Mouse (Mus musculus): ENCODE results near the gene Inpp5e. TPM values are rescaled to one million over a fixed set of nuclear protein-coding genes. Genes with fewer than 3 reads are reported as not detected.

Inpp5e gene
- total RNA-seq (2017): 8.5 and 15.6 TPM in 2 replicates

DNA sequence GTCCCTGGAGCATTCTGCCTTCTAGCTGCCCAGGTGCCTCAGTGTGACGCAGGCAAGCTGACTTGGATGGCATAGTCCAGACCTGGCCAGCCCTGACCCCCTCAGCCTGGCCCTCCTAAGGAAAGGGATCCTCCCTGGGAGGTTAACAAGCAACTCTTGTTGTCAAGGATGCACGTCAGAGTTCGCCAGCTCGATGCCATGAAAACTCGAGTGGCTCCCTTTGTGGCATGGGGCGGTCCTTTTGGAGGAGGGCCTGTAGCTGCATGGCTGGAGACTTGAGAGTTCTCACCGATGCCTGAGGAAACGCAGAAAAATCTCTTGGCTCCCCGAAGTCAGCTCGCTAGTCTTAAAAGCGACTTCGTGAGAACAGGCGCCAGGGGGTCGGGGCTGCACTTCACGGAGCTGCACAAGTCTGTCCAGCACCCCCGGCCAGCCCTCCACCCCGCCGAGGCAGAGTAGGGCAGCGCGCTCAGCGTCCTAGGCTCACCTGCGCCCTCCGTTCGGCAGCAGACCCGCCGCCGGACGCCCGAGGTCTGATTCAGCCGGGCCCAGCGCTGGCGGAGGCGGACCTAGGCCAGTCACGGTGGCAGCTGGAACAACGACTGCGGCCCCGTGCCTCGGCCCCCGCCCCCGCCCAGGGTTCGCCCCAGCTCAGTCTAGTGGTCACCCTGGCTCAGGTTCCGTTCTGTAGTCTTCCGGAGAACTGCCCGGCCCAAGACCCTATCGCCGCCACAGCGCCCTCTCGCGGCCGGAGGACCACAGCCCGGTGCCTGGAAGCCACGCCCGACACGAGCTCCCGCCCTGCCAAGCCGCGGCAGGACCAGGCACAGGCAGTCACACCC is at the start of gene Inpp5e:
Gene Inpp5e (minus strand): TSS at position 689 of the 842 bp plus-strand sequence.
- ATAC-seq (replicated peaks; ENCODE audit: low read depth, poor library complexity, severe bottlenecking): peak; percentile 96

DNA sequence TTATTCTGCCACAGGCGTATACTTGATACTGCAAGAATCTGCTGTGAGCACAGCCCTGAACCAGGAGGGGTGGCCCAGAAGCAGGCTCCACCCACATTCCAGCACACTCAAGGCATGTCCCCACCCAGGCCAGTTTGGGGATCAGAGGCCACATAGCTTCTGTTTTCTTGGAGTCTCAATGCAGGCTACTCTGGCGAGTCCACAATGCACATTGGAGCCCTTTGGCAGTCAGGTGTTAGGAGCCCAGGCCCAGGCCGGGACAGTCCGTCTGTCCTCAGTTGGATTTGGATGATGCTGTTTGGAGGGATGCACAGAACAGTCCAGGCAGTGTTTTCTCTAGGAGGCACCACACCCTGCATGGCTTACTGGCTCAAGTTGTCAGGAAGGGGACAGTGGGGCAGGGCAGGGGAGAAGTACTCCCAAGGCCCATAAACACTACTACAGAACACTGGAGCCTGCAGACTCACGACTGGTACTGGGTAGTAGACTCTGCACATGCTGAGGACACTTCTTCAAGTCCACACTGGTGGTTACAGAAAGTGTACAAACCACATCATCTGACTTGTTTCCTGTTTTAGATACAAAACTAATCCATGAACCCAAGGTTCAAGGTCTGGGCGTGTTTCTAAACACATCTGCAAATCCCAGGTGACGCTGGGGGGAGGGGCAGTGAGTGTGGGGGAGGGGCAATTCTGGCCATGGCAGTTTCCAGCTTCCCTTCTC is 49.6 kb upstream of the Inpp5e start:
- no peak for ATAC-seq (replicated peaks; ENCODE audit: low read depth, poor library complexity, severe bottlenecking)

DNA sequence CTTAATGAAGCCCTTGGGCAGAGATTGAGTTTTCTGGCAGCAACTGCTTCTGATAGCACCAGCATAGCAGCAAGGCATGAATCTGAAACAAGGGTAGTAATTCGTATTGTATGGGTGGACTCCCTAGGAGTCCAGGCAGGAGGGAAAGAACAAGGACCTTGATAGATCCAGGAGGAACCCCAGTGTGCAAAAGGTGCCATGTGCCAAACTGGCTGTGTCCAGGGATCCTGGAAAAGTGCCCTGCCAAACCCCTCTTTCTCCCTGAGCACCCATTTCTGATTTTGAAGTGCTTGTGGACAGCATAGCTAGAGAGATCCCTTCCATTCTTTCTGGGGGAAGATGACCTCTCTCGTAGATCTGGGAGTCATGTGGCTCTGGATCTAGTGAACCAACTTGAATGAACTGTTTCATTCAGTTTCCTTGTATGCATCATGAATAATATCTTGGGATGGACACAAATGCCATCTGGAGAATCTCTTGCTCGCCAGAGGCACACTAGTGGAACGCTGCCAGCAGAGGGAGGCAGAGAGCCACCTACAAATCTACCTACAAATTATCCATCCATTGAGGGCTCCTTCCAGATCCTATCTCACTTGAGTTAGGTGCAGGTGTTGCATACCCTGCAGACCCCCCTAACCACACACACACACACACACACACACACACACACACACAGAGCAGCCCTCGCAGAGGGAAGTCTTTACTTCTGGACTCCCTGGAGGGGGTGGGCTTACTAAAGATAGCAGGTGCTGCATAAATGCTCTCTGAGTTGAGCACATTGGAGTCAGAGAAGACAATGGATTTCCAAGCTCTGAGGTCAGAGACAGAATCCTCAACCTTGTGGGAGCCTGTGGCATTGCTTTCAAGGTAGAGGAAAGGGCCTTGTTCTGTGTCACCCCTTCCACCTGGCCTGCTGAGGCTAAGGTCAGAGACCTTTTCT is 40.4 kb upstream of the Inpp5e start:
- ATAC-seq (replicated peaks; ENCODE audit: low read depth, poor library complexity, severe bottlenecking): no peak

DNA sequence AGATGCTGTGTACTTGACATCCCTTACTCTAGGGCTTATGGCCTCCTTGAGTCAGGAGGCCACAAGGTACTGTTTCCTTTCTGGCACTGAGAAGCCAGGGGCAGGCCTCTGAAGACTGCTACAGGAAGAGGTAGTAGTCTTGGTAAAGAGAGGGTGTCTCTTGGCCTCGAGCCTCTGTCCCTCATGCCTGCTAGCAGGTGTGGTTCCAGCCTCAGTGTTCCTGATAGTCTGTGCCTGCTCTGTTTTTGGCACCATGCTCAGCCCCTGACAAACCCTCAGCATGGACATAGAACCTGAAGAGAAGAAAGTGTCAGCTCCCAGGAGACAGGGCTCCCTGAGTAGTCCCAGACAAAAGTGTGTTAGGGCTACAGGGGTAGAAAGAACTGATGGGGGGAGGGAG is 38.4 kb upstream of the Inpp5e start:
- ATAC-seq (replicated peaks; ENCODE audit: low read depth, poor library complexity, severe bottlenecking): no peak

DNA sequence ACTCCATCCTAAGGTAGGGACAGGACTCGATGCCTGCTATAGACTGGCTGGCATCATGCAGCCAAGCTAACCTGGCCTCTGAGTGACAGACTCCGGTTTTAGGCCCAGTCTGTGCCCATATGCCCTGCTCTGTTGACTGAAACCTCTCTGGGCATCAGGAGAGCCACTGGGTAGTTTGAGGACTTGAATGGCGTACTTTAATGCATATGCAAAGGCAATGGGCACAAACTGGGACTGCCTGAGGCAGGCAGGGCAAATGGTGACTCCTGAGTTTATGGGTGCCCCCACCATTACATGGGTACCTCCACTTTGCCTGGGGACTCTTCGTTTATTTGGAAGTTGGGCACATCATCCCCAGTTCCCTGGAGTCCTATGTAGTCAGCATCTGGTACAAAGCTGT is 37.7 kb upstream of the Inpp5e start:
- no peak for ATAC-seq (replicated peaks; ENCODE audit: low read depth, poor library complexity, severe bottlenecking)

DNA sequence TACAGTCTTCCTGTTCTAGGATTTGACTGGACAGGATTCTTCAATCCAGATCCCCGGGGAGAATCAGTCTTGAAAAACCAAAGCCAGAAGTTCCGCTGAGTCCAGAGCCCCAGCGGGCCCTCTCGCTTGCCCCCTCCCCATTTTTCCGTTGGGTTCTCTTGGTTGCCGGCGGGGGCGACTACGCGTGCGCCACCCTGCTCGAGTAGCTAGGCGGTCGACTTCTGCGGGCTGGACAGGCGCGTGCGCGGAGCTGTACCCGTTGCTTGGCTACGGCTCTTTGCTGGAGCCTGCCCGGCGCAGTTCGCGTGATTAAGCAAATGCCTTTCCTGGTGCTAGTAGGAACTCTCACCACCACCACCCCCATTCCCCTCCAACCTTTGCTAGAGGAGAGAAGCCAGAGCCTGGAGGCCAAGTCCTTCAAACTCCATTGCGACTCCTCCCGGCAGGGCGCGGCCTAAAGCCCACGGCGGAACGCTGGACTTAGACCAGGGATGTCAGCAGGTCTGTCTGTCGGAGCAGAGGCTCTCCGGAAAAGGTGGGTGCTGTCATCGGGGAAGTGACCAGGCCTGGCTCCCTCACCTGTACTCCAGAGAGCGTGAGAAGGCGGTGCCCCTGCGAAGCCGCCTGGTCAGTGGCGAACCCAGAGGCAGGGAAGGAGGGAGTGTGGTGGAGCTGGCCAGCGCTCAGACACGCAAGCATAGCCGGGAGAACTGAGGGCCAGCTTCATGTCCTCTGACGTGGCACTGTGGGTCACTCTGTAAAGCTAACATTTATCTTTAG is 36.9 kb upstream of the Inpp5e start:
- peak; percentile 77 for ATAC-seq (replicated peaks; ENCODE audit: low read depth, poor library complexity, severe bottlenecking)

DNA sequence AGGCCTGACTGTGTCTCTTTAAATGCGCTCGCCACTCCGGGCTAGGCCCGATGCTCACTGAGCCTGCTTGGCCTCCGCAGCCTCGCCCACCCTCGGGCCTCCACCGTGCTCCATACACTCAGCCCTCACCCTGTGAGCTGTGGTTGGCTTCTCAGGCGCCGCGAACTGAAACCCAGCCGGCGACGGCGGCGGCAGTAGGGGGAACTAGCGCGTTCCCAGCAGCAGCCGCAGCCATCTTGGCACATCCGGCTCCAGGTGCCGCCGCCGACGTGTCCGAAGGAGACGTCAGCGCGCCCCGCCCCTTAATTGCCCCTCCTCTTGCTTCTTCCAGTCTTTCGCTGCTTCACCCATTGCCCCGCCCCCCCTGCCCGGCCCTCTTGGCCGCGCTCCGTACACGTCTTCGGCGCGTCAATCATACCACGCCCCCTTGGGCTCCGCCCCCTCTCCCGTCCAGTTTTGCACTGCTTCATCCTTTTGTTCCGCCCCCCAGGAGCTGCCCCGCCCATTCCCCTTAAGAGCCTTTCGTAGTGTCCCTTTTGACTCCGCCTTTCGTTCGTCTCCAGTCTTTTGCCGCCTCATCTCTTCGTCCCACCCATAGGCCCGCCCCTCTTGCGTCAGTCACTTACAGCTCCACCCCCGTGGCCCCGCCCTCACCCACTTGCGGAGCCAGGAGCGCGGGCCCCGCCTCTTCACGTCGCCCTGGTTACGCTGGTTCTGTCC is 36.1 kb upstream of the Inpp5e start, which contains the start of gene Sec16a:
Gene Sec16a (minus strand): TSS at position 271 of the 720 bp plus-strand sequence.
- ATAC-seq (replicated peaks; ENCODE audit: low read depth, poor library complexity, severe bottlenecking): peak; percentile 74

DNA sequence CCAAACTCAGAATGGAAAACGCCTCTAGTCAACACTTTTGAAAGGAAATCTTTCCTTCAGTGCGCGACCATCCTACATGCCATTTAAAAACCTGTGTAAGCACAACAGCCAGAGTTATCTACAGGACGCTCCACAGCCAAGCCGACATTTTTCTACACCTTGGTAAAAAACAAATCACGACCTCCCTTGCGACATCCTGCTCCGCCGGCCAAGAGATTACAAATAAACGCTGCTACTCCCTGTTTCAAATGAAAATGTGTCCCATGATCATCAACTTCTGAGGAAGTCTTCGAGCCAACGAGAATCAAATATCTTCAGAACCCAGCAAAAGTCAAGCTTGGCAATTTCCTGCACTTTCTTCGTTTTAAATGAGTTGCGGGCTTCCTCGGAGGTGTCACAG is 35.4 kb upstream of the Inpp5e start:
- no peak for ATAC-seq (replicated peaks; ENCODE audit: low read depth, poor library complexity, severe bottlenecking)

DNA sequence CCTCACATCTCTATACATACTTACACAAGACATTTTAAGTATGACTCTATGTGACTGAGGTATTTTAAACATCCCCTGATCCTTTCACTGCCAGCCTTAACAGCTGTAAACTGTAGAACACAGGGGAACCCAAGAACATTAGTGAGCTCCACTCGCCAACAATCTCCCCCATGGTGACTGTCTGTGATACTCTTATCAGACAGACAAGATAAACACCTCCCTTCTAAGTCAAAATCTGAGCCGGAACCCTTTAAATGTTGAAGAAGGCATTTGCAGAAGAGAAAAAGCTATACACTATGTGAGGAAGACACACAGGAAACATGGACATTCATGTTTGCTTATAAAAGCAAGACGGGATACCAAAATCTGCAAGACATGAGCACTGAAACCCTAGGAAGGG is 34.9 kb upstream of the Inpp5e start:
- ATAC-seq (replicated peaks; ENCODE audit: low read depth, poor library complexity, severe bottlenecking): no peak

DNA sequence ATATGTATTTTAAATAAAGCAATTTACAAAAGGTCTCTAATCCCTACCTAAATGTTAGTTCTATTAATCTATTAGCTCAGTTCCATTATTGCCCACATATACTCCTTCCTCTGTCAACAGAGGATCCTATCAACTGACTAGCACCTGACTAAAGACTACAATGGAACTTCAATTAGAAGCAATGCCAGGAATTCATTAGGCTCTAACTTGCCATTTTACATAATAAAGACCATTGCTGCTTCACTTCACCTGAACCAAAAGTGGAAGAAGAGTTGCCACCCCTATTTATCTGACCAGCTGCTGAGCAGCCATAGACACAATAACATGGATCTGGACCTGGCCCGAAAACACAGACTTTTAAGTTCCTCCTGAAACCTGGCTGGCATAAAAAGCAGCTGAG is 33.8 kb upstream of the Inpp5e start:
- no peak for ATAC-seq (replicated peaks; ENCODE audit: low read depth, poor library complexity, severe bottlenecking)

DNA sequence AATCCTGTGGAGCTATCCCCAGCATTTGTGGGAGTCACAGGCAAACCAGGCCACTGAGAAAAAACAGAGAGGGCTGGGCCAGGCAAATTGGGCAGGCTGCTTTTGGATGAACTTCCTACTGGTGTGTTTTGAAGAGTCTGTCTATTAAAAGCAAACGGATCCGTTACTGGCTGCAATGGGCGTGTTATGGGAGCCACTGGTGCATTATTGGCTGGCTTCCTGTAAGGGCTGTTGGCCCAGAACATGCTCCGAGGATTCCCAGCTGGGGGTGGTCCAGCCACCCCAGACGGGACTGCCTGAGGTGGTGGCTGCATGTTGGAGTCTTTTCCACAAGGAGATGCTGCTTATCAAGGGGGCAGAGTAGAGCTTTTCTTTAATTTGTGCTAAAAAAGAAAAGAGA is 32.7 kb upstream of the Inpp5e start:
- no peak for ATAC-seq (replicated peaks; ENCODE audit: low read depth, poor library complexity, severe bottlenecking)

DNA sequence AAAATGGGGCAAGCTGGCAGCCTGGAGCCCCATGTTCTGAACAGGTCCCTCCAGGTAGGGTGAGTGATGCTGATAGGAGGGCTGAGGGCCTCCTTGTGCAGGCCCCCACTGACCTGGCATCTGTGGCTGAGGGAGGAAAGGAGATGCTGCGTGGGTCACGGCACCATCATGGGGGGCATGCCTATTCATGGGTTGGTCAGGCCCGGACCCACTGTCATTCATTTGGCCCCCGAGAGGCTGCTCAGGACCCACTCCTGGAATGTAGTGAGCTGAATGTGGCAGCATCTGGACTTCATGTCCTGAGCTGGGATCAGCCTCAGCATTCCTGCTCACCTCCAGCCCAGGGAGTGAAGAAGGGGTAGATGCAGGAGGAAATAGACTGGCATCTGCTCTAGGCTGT is 32.3 kb upstream of the Inpp5e start:
- no peak for ATAC-seq (replicated peaks; ENCODE audit: low read depth, poor library complexity, severe bottlenecking)

DNA sequence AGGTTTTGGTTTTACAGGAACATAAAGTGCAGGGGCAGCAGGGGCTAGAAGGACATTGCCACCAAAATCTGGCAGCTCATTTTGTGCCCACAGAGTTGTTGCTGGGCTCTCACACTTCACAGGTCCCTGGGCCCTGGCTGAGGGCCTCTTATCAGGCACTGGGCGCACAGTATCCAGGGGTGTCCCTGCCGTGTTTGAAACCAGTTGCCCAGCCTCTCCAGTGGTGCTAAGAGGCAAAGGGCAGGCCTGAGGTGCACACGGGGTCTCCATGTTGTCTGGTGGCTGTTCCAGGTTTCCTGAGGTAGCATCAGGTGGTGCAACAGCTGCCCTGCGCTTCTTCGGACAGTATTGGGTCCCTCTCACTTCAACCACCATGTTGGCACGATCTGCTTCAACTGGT is 30.7 kb upstream of the Inpp5e start:
- ATAC-seq (replicated peaks; ENCODE audit: low read depth, poor library complexity, severe bottlenecking): no peak

DNA sequence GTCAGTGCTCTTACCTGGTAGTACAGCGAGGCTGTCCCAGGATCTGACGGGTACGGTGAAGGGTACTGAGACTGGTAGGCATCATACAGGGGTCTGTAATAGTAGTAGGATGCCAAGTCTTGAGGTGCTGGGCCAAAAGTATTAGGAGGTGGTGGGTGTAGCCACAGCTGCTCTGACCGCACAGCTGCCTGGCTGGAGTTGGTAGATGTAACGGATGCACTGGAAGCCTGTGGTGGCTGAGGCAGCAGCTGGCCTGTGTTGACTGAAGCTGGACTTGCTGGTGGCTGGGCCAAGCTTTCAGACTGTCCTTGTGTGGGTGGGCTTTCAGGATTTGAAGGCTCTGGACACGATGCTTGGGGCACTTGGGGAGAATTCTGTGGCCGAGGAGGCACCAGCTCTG is 29.4 kb upstream of the Inpp5e start:
- no peak for ATAC-seq (replicated peaks; ENCODE audit: low read depth, poor library complexity, severe bottlenecking)

DNA sequence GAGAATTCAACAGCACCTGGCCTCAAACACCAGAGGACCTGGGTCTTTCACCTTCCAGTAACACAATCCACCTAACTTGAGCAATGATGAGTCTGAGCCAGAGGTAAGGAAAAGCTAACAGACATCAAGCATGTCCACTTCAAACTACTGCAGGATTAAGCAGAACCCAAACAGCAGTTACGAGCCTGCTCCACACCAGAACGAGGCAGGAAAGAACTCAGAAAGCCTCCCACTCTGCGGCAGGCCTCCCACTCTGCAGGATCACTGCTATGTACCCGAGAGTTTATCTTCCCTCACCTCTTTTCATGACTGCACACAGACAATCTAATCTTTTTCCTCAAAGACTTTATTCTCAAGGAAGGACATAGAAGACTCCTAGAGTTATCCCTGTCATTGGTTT is 28.2 kb upstream of the Inpp5e start:
- ATAC-seq (replicated peaks; ENCODE audit: low read depth, poor library complexity, severe bottlenecking): no peak

DNA sequence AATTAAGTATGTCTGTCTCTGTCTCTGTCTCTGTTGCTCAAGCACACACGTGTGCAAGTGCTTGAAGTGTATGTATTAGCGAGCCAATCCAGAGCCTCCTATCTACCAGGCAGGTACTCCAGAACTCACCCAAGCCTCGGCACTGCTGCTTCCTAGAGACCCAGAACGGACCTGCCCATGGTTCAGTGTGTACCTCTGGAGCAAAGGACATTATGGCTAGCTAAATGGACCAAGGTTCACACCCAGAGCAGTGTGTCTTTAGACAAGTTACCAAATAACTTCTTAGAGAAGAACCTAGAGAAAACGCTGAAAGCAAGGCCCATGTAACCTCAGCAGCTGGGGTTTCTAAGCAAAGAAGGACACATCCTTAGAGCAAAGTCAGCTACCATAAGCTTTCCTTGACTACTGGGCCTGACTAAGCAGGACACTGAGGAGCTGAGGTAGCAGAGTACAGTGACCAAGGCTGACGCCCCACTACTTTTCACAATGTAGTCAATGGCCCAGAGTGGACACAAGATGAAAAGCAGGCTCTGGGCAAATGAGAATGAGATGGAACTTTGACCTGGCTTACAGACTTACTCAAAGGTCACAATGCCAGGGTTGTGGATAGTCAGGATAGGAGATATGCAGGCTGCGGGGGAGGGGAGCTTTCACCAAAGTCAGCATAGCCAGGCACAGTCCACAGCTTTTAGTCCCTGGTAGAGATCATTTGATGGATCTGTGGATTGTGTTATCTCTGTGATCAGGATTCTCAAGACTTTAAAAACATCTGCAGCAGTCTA is 26.0 kb upstream of the Inpp5e start:
- no peak for ATAC-seq (replicated peaks; ENCODE audit: low read depth, poor library complexity, severe bottlenecking)

DNA sequence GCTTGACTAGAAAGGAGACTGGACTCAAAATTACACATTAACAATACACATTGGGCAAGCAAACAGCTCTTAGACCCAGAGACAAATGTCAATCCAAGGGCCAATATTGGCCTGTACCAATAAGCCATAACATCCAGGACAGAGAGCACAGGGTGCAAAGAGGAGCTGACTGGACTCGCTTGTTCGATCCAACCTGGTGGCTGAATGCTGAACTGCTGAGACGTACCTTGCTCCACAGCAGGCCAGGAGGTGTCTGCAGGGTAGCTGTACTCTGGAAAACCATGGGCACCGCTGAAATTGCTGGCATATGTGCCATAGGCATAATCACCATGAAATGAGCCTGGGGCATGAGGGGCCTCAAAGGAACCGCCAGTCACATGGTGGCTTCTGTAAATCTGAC is 20.8 kb upstream of the Inpp5e start:
- ATAC-seq (replicated peaks; ENCODE audit: low read depth, poor library complexity, severe bottlenecking): no peak

DNA sequence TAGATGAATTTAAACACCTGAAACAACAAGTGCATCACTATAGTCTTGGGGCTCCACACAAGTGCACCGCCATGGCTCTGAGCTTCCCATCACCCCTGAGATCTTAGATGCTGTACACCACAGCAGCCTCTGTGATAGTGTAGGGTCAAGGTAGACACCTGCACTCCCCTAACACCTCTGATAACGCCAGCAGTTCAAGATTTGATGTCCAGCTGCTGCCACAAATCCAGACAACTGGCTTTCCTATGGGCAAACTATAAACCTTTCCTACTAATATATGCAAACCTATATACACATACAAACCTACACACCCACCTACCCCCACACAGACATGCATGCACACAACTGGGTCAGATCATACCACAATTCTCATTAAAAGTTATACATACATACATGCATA is 15.5 kb upstream of the Inpp5e start:
- no peak for ATAC-seq (replicated peaks; ENCODE audit: low read depth, poor library complexity, severe bottlenecking)

Measured in common myeloid progenitor, adult 5-6 weeks (primary cell).